Mouse (Mus musculus): ENCODE results near the gene Kif26b.

Gene Kif26b

DNA sequence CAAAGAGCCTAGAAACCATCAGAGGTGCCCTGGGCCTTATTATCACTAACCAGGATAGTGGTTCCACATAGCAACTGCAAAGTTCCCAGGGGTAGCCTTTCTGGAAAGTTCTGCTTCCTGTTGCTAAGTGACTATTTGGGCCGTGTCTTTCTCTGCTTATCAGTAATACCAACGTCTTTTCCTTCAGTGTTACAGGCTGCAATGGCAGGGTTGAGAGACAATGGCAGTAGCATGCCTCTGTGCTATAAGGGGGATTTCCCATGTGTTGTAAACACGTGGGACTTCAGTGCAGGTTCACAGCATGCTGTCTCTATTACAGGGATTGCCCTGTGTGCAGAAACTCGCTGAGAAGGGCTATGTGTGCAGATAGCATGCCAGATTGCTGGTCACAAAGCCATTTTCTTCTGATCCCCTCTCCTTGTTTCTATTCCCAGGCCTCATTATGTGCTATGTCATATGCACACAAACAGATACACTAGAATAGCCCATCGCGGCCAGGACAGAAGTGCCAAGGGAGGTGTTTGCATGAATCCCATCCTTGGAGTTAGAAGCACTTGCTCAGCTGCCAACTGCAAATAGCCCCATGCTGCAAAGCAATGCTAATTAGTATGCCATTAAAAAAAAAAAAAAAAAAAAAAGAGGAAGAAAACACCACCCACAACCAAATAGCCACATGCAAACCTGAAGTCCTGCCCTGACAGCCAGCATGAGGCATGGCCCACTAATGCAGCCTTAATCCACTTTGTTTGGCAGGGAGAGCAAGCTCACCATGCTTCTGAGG lies 384.2 kb downstream of the Kif26b start:
- DNase-seq (ENCODE audit: low spot score): no peak

GRCm38 (mm10) chr1:178915056-178915455 lies 386.1 kb downstream of the Kif26b start:
- no peak for DNase-seq (ENCODE audit: low spot score)

GRCm38 (mm10) chr1:178917194-178917902 lies 388.4 kb downstream of the Kif26b start:
- DNase-seq (ENCODE audit: low spot score): no peak

GRCm38 (mm10) chr1:178924492-178925183 lies 395.7 kb downstream of the Kif26b start:
- no peak for DNase-seq (ENCODE audit: low spot score)

- DNase-seq (ENCODE audit: low spot score): no peak
These were observed 400.6 kb downstream of the Kif26b start for GRCm38 (mm10) chr1:178929531-178929930.

DNA sequence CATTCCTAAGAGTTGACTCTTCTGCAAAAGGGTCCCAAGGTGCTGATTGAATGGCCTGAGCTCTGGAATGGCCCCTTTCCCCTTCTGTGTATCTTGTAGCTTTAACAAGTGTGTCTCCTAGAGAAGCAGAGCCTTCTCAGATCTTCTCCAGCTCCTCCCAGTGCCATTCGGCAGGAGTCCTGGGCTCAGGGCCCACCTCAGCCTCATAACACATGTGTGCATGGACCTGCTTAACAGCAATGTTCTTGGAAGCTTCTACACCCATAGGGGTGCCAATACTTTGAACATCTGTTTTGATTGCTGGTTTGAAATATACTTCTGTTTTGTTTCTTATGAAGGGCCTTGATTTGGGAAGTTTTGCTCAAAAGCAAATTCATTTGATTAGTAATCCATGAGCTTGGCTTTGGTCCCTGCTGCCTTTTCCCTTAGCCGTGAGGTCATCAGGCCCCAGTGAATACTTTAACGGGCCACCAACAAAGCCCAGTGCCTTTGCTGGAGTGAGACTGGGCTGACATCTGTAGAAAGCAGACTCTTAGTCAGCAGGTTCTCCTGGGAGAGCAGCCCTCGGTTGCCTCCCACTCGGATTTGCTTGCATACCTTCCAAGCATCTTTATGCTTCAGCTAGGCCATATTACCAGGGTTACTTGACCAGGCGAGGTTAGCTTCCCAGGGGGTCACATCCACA lies 405.2 kb downstream of the Kif26b start:
- no peak for DNase-seq (ENCODE audit: low spot score)

GRCm38 (mm10) chr1:178936457-178936856 lies 407.5 kb downstream of the Kif26b start:
- no peak for DNase-seq (ENCODE audit: low spot score)

- DNase-seq (ENCODE audit: low spot score): no peak
These were observed 408.1 kb downstream of the Kif26b start for GRCm38 (mm10) chr1:178936976-178937375.

DNA sequence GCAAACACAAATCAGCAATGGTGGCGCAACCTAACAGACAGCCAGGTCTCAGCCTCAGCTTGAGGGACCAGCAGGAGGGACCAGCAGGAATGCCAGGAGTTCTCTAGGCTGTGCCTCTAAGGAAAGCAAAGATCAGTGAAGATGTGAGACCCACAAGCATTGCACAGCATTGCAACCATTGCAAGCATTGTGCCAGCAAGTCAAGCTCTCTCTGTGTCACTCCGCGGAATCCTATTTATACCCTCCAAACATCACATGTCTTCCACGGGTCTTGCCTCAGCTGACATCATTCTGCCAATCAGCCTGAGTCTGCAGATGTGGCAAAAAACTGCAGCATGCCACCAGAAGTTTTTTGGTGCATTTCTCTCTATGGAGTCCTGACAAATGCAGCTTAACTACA lies 411.4 kb downstream of the Kif26b start:
- DNase-seq (ENCODE audit: low spot score): no peak

DNA sequence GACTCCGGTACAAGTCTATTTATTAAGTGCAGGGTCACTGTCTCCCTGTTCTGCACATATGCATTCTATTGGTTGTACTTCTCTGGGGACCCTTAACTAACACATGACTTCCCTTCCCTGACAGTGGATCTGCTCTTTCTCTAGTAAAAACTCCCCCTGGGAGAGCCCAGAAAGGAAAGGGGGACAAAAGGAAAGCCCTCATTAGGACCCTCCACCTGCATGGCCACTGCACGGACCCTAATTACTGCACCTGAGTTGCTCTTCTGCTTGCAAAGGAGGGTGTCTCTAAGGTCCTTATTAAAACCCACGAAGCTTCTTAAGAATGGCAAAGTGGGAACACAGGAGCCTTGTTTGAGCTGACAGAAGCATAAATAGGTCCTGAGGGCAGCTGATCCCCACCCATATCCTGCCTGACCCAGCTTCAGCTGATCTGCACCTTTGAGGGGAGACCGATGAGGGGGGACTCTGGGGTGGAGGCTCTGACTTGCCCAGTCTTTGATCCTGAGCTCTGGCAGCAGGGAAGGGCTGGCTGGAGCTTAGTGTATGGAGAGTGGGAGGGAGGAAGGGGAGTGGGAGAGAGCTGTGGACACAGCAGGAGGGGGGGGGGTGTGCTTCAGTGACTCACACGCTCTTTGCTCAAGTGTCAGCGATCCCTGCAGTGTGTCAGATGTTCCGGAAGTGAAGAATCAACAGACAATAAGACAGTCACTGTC lies 413.5 kb downstream of the Kif26b start:
- no peak for DNase-seq (ENCODE audit: low spot score)

GRCm38 (mm10) chr1:178952910-178953309 lies 424.0 kb downstream of the Kif26b start:
- DNase-seq (ENCODE audit: low spot score): no peak

DNA sequence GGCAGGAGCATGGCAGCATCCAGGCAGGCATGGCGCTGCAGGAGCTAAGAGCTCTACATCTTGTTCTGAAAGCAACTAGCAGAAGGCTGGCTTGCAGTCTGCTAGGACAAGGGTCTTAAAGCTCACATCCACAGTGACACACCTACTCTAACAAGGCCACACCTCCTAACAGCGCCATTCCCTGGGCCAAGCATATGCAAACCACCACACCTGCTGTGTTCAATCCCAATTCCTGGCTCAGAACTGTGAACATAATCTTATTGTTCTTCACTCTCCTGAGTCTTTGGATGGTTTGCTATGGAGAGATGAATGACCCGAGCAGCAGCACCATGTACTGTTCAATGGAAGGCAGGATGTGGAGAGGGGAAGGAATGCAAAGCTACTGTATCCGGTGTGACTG lies 429.7 kb downstream of the Kif26b start:
- DNase-seq (ENCODE audit: low spot score): no peak

- DNase-seq (ENCODE audit: low spot score): peak; percentile 35
These were observed 431.2 kb downstream of the Kif26b start for GRCm38 (mm10) chr1:178960015-178960559.

- no peak for DNase-seq (ENCODE audit: low spot score)
These were observed 432.7 kb downstream of the Kif26b start for GRCm38 (mm10) chr1:178961661-178962060.

DNA sequence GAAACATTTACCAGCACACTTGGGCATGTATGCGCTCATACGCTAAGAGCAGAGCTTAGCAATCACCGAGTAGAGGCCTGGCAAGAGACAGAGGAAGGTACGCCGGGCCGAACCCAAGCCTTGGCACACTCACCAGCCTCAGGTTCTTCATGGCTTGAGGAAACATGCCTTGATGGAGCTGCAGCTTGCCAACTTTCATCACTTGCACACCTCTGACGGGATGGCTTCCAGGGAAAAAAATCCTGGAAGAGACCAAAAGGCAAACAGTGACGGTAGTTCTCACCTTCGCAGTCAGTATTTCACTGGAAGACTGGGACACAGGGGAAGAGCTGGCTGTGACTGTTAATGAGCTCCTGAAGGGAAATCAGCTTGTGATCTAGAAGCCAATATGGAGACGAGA lies 443.1 kb downstream of the Kif26b start:
- DNase-seq (ENCODE audit: low spot score): no peak

GRCm38 (mm10) chr1:178978617-178979245 lies 449.8 kb downstream of the Kif26b start:
- DNase-seq (ENCODE audit: low spot score): no peak

- DNase-seq (ENCODE audit: low spot score): no peak
These were observed 451.3 kb downstream of the Kif26b start for GRCm38 (mm10) chr1:178980185-178980584.

GRCm38 (mm10) chr1:178981641-178982040 lies 452.7 kb downstream of the Kif26b start:
- DNase-seq (ENCODE audit: low spot score): no peak

DNA sequence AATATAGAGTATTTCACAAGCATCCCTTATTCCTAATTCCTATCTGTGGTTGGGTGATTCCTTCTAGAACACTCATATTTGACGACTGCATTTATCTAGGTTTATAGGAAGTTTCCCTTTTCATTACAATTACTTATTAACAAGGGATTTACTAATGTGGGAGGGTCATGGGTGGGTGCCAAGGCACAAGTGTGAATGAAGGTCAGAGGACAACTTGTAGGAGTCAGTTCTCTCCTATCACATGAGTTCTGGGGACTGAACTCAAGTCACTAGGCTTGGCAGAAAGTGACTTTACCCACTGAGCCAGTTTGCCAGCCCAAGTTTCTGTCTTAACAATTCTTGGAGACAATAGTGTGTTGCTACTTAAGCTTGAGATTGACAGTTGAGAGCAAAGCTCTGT lies 459.3 kb downstream of the Kif26b start:
- DNase-seq (ENCODE audit: low spot score): no peak

All from ovary, adult 18-20 months (tissue).